Mouse (Mus musculus) neural tube, embryonic 15.5 days (tissue): Measurements from ENCODE around the gene Acbd4. TPM values are rescaled to one million over a fixed set of nuclear protein-coding genes. Genes with fewer than 3 reads are reported as not detected.

Experiments used
- ATAC-seq: fragments of 200-750 bp; cut with Nextera tagmentation; 2 replicates; pipeline ENCODE4 v1.8.0; 2017; ENCODE audit warnings: mild to moderate bottlenecking, moderate TSS enrichment, moderate library complexity; ENCODE audit not compliant: low FRiP score
- H3K27ac ChIP-seq: fragments of 300-500 bp; sonication (generic); replicated peaks from 2 replicates; pipeline ENCODE4 v1.5.1; 2015; ENCODE audit warnings: mild to moderate bottlenecking, inconsistent platforms
- H3K27me3 ChIP-seq: fragments of 300-500 bp; sonication (generic); replicated peaks from 2 replicates; pipeline ENCODE4 v1.6.1; 2015; ENCODE audit warnings: inconsistent platforms
- H3K36me3 ChIP-seq: fragments of 300-500 bp; sonication (generic); 2 replicates; pipeline ENCODE4 v1.6.1; 2015; ENCODE audit warnings: inconsistent platforms
- H3K4me1 ChIP-seq: fragments of 300-500 bp; sonication (generic); 2 replicates; pipeline ENCODE4 v1.6.1; 2015; ENCODE audit warnings: inconsistent platforms
- H3K4me2 ChIP-seq: fragments of 300-500 bp; sonication (generic); 2 replicates; pipeline ENCODE4 v1.6.1; 2015; ENCODE audit warnings: inconsistent platforms, mild to moderate bottlenecking, moderate library complexity
- H3K4me3 ChIP-seq: fragments of 300-500 bp; sonication (generic); replicated peaks from 2 replicates; pipeline ENCODE4 v1.5.1; 2015; ENCODE audit warnings: mild to moderate bottlenecking, inconsistent platforms
- H3K9ac ChIP-seq: fragments of 300-500 bp; sonication (generic); replicated peaks from 2 replicates; pipeline ENCODE4 v1.6.1; 2015; ENCODE audit warnings: mild to moderate bottlenecking, inconsistent platforms
- H3K9me3 ChIP-seq: fragments of 300-500 bp; sonication (generic); replicated peaks from 2 replicates; pipeline ENCODE4 v1.6.1; 2016; ENCODE audit warnings: inconsistent platforms
- WGBS: fragments of 180-500 bp; shearing (Covaris S2); methylation state at CpG from one replicate; pipeline ENCODE4 v1.1.7; 2015; ENCODE audit warnings: mixed read lengths; 5-methylcytosine and 5-hydroxymethylcytosine counted together
- polyA plus RNA-seq: library from polyadenylated mRNA; unstranded; fragments of >200 nt; fragmentation: Nextera tagmentation; extraction: Ambion mirVana; gene quantifications from 2 replicates; pipeline ENCODE4 v1.2.1, GENCODE M21; 2015

Acbd4 gene
- polyA plus RNA-seq, 1 experiment from 2014 or later = 10.4 TPM

DNA sequence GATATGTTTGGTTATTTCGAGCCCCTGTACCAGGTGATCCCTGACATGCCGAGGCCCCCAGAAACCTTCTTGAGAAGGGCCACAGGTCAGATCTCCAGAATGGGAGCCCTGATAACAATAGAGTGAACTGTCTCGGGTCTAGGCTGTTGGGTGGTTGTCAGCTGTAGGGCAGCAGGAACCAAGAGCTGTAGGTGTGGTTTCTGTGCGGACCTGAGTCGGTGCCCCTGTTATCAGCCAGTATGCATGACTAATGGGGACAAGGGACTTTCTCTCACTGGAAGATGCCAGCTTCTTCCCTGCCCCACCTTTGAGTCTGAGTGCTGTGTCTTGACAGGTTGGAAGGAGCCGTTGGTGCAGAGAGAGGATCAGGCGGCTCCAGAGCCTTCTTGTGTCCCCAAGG lies 3.0 kb downstream of the Acbd4 start:
- peaks cover 34% of the 10 kb centered on the region for H3K27me3 ChIP-seq
- no peak overlapping the region for H3K9ac ChIP-seq
- no peak overlapping the region for H3K27ac ChIP-seq
- H3K4me2 ChIP-seq = no peak overlapping the region
- peaks cover 26% of the 10 kb centered on the region for H3K4me1 ChIP-seq
- 84% methylated on average over 7 of the region's 7 CpGs for WGBS
- ATAC-seq = no peak
- no peaks in the 10 kb centered on the region for H3K36me3 ChIP-seq
- no peaks in the 10 kb centered on the region for H3K9me3 ChIP-seq
- H3K4me3 ChIP-seq = no peak overlapping the region

DNA sequence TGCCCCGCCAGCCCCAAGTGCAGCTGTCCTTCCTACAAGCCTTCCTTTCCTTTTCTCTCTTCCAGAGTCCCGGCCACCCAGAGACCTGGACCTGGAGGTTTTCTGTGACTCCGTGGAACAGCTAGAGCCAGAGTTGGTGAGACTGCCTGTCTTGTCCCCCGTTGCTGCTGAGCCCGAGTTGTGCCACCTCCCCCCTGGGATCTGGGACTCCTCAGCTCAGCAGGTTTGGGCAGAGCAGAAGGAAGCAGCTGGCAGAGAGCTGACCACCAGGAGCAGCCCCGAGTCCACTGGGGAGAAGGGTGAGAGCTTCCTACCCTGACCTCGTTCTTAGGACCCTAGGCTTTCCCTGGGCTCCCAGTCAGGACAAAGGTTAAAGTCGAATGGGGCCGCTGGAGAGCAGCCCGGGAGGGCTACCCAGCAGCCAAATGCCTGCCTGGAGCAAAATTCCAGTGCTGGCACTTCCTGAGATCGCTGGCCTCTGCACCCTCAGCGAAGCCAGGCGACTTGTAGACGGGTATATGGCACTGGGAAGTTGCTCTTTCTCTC lies 3.8 kb downstream of the Acbd4 start:
- no peak overlapping the region for H3K9ac ChIP-seq
- 62% methylated on average over 14 of the region's 14 CpGs for WGBS
- H3K9me3 ChIP-seq = no peaks in the 10 kb centered on the region
- peaks cover 26% of the 10 kb centered on the region for H3K27me3 ChIP-seq
- no peak for ATAC-seq
- no peak overlapping the region for H3K4me3 ChIP-seq
- no peak overlapping the region for H3K27ac ChIP-seq
- H3K36me3 ChIP-seq = no peaks in the 10 kb centered on the region
- no peak overlapping the region for H3K4me2 ChIP-seq
- peaks cover 26% of the 10 kb centered on the region for H3K4me1 ChIP-seq

DNA sequence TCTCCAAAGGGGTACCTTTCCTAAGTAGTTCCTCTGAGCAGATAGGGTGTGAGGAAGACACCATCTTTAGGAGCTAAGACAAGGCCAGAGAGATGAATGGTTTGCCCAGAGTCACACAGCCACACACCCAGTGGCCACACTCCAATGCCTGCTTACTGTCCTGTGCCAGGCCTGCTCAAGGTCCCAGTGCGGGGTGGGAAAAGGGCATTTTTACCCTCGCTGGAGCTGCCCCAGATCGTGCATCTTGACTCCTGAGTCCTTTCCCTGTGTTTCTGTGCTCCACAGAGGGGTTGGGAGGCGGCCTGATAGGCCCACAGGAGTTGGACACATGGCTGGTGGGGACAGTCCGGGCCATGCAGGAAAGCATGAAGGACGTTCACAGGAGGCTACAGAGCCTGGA lies 4.3 kb downstream of the Acbd4 start:
- Histone ChIP-seq H3K9me3 (no peaks in the 10 kb centered on the region), H3K27me3 (peaks cover 24% of the 10 kb centered on the region), H3K27ac (no peak overlapping the region), H3K9ac (no peak overlapping the region), H3K4me1 (peaks cover 25% of the 10 kb centered on the region), H3K4me2 (no peak overlapping the region), H3K36me3 (no peaks in the 10 kb centered on the region), H3K4me3 (no peak overlapping the region)
- ATAC-seq = no peak
- 85% methylated on average over 6 of the region's 6 CpGs for WGBS

DNA sequence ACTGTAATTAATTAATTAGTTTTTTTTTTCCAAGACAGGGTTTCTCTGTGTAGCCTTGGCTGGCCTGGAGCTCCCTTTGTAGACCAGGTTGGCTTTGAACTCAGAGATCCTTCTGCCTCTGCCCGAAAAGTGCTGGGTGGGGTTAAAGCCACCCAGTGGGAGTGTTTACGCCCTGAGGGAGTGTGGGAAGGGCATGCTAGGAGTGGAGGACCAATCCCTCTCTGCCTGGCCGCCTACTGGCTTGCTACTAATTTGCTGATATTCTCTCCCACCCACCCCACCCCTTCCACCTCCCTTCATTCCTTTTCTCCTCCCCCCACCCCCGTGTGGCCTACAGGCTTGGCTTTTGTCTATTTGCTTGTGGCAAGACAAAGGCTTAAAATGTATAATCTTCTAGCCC lies 4.9 kb downstream of the Acbd4 start:
- no peak overlapping the region for H3K9ac ChIP-seq
- H3K27me3 ChIP-seq = peaks cover 24% of the 10 kb centered on the region
- 77% methylated on average over 3 of the region's 4 CpGs for WGBS
- no peaks in the 10 kb centered on the region for H3K9me3 ChIP-seq
- no peak overlapping the region for H3K27ac ChIP-seq
- H3K4me1 ChIP-seq = peaks cover 21% of the 10 kb centered on the region
- H3K36me3 ChIP-seq = no peaks in the 10 kb centered on the region
- ATAC-seq = no peak
- no peak overlapping the region for H3K4me3 ChIP-seq
- no peak overlapping the region for H3K4me2 ChIP-seq

DNA sequence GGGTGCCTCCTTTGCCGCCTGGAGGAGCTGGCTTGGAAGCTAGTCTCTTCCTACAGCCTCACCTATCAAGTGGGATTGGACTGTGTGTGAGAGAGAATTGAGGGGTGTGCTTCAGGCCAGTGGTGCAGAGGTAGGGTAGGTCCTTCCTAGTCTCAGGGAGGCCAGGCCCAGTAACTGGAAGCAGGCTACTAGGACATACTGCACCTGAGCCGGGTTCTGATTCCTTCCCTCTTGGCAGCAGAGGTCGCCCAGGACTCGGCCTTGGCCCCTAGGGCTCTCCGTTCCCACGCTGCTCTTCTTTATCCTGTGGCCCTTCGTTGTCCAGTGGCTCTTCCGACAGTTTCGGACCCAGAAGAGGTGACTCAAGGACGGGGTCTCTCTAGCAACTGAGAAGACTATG lies 9.8 kb downstream of the Acbd4 start:
- Histone ChIP-seq H3K27ac (no peak overlapping the region), H3K4me1 (peaks cover 23% of the 10 kb centered on the region), H3K4me2 (peak overlapping the region; percentile 62), H3K9ac (no peak overlapping the region), H3K9me3 (no peaks in the 10 kb centered on the region), H3K27me3 (peaks cover 33% of the 10 kb centered on the region), H3K4me3 (no peak overlapping the region), H3K36me3 (no peaks in the 10 kb centered on the region)
- 20% methylated on average over 10 of the region's 10 CpGs for WGBS
- ATAC-seq = no peak

DNA sequence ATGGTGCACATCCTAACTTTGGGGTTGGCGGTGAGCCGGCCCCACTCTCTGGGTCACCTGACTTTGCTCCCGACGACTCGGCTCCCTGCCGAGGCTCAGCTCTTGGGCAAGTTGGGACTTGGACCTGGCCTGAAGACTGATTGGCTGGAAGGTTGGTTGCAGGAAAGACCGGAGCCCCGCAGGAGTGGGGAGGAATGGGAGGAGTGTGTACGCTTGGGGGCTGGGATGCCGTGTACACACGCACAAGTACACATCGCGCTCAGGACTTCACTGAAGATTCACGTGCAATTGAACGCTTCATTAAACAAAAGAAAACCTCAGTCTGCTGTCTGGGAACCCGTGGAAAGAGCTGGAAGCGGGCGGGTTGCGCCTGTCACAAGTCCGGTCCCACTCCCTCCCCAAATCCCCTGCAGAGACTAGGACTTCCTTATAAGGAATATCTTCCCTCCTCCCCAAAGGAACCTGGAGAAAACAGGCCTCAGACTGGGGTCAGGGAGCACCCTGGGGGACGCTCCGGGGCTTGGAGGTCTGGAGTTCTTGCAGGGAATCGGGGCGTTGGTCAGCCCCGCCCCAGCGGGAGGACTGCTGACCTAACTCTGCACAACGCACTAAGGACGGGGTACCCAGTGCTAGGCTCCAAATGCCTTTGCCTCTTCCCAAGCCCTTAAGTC lies 10.5 kb downstream of the Acbd4 start:
- Histone ChIP-seq H3K4me3 (peak overlapping the region; percentile 32), H3K27me3 (peaks cover 33% of the 10 kb centered on the region), H3K9ac (peak overlapping the region; percentile 28), H3K36me3 (no peaks in the 10 kb centered on the region), H3K4me2 (peak overlapping the region; percentile 62), H3K27ac (no peak overlapping the region), H3K4me1 (peaks cover 25% of the 10 kb centered on the region), H3K9me3 (no peaks in the 10 kb centered on the region)
- WGBS = 2% methylated on average over 28 of the region's 28 CpGs
- no peak for ATAC-seq

DNA sequence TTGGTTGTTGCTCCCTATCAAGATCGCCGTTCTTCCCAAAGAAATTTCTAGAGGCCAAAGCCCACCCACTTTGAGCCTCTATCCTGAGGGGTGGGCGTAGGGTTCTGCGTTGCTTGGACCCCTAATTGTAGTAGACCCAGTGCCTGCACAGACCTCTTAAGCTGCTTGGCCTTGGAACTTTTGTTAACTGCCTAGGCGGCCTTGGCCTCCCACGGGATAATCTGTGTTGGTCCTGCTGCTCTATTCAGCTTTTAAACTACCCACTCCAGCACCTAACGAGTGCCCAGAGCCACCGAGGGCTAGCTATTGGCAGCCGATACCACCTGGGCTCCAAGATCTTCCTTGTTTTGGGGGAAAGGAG lies 11.1 kb downstream of the Acbd4 start:
- no peaks in the 10 kb centered on the region for H3K36me3 ChIP-seq
- H3K4me2 ChIP-seq = peak overlapping the region; percentile 62
- H3K27me3 ChIP-seq = peaks cover 33% of the 10 kb centered on the region
- H3K4me3 ChIP-seq = peak overlapping the region; percentile 32
- peak overlapping the region; percentile 28; the same call in 1 of the 2 replicates for H3K9ac ChIP-seq
- peaks cover 30% of the 10 kb centered on the region for H3K4me1 ChIP-seq
- no peak for ATAC-seq
- no peak overlapping the region for H3K27ac ChIP-seq
- 13% methylated on average over 9 of the region's 9 CpGs for WGBS
- H3K9me3 ChIP-seq = no peaks in the 10 kb centered on the region

DNA sequence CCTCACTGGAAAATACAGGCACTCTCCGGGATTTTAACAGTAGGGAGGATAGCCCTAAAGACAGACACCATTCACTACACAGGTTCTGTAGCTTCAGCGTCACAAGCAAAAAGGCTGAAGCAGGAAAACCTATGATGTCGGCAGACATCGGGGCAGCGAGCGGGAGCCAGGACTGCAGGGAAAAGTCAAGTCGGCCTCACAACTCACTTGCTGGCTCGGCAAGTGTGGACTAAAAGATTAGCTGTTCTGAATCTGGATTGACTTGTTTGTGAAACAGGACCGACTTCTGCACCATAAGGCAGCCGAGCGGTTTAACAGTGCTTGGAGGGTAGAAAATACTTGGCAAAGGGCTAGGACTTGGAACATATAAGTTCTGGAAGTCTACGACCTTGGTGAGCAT lies 11.5 kb downstream of the Acbd4 start:
- Histone ChIP-seq H3K27ac (no peak overlapping the region), H3K9ac (no peak overlapping the region), H3K4me3 (no peak overlapping the region), H3K4me2 (no peak overlapping the region), H3K4me1 (peaks cover 34% of the 10 kb centered on the region), H3K27me3 (peaks cover 33% of the 10 kb centered on the region), H3K9me3 (no peaks in the 10 kb centered on the region), H3K36me3 (no peaks in the 10 kb centered on the region)
- 42% methylated on average over 12 of the region's 12 CpGs for WGBS
- no peak for ATAC-seq

DNA sequence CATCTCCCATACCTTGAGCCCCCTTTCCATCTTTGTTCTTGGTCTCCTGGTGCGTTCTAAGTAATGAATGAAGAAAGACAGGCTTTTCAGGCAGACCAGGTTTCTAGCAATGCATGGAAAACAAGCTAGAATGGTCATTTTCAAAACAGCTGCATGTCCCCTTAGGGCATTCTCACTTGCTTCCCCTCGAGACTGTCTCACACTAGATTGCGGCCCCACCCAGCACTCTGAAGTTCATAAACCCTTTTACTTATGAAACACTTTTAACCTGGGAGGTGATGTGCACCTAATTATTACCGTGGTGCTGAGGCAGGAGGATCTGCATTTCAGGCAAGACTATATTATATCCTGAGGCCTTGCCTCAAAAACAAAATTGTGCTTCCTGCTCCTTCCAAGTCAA lies 12.3 kb downstream of the Acbd4 start:
- H3K4me3 ChIP-seq = no peak overlapping the region
- WGBS = 76% methylated on average over 4 of the region's 4 CpGs
- H3K27me3 ChIP-seq = peaks cover 33% of the 10 kb centered on the region
- no peak overlapping the region for H3K4me2 ChIP-seq
- ATAC-seq = no peak
- H3K9ac ChIP-seq = no peak overlapping the region
- H3K4me1 ChIP-seq = peaks cover 41% of the 10 kb centered on the region
- no peaks in the 10 kb centered on the region for H3K9me3 ChIP-seq
- no peak overlapping the region for H3K27ac ChIP-seq
- H3K36me3 ChIP-seq = no peaks in the 10 kb centered on the region

DNA sequence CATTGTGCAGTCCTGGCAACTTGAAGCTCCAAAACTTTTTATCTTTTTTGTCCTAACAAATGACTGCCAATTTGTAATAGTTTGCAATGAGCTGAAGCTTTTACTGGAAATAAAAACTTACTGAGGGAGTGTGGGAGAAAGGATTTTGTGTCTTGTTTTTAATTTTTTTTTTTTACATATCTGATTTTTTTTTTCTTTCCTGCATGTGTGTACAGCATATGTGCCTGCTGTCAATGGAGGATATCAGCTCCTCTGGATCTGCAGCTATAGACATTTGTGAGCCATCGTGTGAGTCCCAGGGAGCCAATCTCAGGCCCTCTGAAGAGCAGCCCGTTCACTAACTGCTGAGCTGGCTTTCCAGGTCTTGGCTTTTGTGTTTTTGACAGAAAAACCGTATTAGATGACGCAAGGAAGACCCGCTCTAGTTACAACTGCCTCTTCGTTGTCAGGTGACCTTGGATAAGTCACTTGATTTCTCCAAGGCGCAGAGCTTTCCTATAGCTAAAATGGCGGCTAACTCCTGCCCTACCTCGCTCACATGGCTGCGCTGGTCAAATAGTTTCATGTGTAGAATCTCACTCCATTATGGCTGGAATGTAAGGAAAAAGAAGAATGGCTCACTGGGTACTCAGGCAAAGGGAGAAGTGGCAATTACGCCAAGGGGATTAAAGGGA lies 12.9 kb downstream of the Acbd4 start:
- WGBS = 85% methylated on average over 11 of the region's 11 CpGs
- Histone ChIP-seq H3K36me3 (no peaks in the 10 kb centered on the region), H3K4me1 (peaks cover 45% of the 10 kb centered on the region), H3K9ac (peak overlapping the region; percentile 74), H3K27me3 (peaks cover 33% of the 10 kb centered on the region), H3K4me3 (peak overlapping the region; percentile 63), H3K27ac (peak overlapping the region; percentile 97), H3K4me2 (peak overlapping the region; percentile 61), H3K9me3 (no peaks in the 10 kb centered on the region)
- no peak for ATAC-seq

DNA sequence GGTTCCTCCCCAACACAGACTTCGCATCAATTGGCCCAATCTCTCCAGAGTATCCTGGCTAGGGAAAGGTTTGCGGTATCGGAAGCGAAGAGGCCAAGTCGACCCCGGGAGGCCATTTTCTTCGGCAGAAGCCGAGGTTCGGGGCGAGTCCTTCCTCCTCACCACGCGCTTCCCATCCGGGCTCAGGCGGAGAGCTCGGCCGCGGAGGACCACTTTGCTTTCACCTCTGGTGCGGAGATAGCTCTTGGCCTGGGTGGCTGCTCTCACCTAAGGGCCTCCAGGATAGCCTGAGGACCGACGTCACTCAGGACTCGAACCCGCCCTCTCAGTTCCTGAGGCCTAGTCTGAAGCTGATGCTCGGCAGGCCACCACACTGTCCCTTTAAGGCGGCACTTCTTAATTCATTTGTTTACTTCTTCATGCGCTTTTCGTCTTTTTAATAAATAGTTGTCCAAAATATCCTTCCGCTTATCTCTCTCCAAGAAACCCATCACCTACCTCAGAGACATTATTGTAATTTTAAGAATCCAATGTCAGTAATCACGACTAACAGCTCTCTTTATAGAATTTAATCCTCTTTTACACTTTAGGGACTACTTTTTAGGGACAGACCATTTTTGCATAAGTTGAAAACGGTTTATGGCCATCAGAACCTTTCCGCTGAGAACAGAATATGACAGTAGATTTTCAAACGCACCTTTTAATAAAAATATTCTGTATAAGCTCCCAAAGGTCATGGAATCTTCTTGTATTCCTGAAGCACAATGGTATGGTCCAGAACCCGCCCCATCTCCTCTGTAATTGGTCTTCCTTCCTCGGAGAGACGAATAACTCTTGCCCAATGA lies 13.9 kb downstream of the Acbd4 start:
- Histone ChIP-seq H3K9ac (peak overlapping the region; percentile 74), H3K9me3 (no peaks in the 10 kb centered on the region), H3K4me2 (peak overlapping the region; percentile 61), H3K36me3 (no peaks in the 10 kb centered on the region), H3K27ac (peak overlapping the region; percentile 97), H3K4me3 (peak overlapping the region; percentile 63), H3K27me3 (peaks cover 33% of the 10 kb centered on the region), H3K4me1 (peaks cover 45% of the 10 kb centered on the region)
- under 1% methylated on average over 34 of the region's 34 CpGs for WGBS
- ATAC-seq = peak; percentile 79
